Mouse (Mus musculus) megakaryocyte, embryonic 14.5 days (primary cell): ENCODE measurements around the gene Rfc1.

Experiments used
- FLI1 ChIP-seq: IDR thresholded peaks from 2 replicates; pipeline ENCODE4 v1.6.1; 2012; ENCODE audit warnings: low read length, inconsistent platforms, mixed read lengths
- GATA1 ChIP-seq: IDR thresholded peaks from 3 replicates; pipeline ENCODE4 v1.6.1; 2012; ENCODE audit warnings: mixed read lengths, low read length, inconsistent platforms, borderline replicate concordance

GRCm38 (mm10) chr5:65348168-65348567, 12.7 kb upstream of the Rfc1 start, which contains the start of gene Klb:
- TF ChIP-seq GATA1, result no peak
- no peak for TF ChIP-seq FLI1
